Mouse (Mus musculus): ENCODE measurements around the gene Ccnd3. TPM values are rescaled to one million over a fixed set of nuclear protein-coding genes. Genes with fewer than 3 reads are reported as not detected.

The Ccnd3 gene
- polyA plus RNA-seq, 1 experiment from 2014 or later = 331 TPM

- H3K27ac ChIP-seq (ENCODE audit: low read length) = peak overlapping the region; percentile 72
- no peaks in the 10 kb centered on the region for H3K27me3 ChIP-seq (ENCODE audit: control insufficient read depth, insufficient read depth, low read depth, low read length)
- no peaks in the 10 kb centered on the region for H3K9me3 ChIP-seq (replicated peaks; ENCODE audit: control insufficient read depth, low read length)
- peaks cover 64% of the 10 kb centered on the region for H3K4me1 ChIP-seq (ENCODE audit: control insufficient read depth, low read depth, low read length)
- H3K4me2 ChIP-seq (ENCODE audit: low read depth, low read length) = no peak overlapping the region
- WGBS (ENCODE audit: insufficient replicate concordance) = 37% methylated on average over 10 of the region's 10 CpGs
- H3K4me3 ChIP-seq (ENCODE audit: low read depth, low read length) = no peak overlapping the region
- ATAC-seq (ENCODE audit: low read depth) = no peak
- H3K9ac ChIP-seq (ENCODE audit: low read depth, low read length) = peak overlapping the region; percentile 44
- no peaks in the 10 kb centered on the region for H3K36me3 ChIP-seq (ENCODE audit: control insufficient read depth, insufficient read depth)
Measured at GRCm38 (mm10) chr17:47527581-47528300, 22.9 kb downstream of the Ccnd3 start.

DNA sequence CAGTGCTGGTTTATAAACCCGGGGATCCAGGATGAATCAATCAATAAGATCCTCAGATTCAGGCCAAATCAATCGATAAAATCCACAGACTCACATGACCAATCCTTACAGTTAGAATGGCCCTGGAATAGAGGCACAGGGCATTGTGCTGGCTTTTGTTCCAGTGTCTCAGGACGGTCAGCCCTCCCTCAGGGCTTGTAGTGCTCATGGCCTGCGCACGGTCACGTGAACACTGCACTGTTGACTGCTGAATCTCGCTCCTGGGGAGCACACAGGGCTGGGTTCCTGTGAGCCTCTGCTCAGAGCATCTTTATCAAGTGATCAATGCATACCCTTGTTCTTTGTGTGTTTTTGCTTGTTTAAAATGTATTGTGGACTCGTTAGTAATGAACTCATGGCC is 24.1 kb downstream of the Ccnd3 start:
- Histone ChIP-seq H3K9me3 (replicated peaks; ENCODE audit: control insufficient read depth, low read length) (no peaks in the 10 kb centered on the region), H3K4me2 (ENCODE audit: low read depth, low read length) (no peak overlapping the region), H3K4me1 (ENCODE audit: control insufficient read depth, low read depth, low read length) (peaks cover 63% of the 10 kb centered on the region), H3K4me3 (ENCODE audit: low read depth, low read length) (no peak overlapping the region), H3K27ac (ENCODE audit: low read length) (no peak overlapping the region), H3K9ac (ENCODE audit: low read depth, low read length) (no peak overlapping the region), H3K27me3 (ENCODE audit: control insufficient read depth, insufficient read depth, low read depth, low read length) (no peaks in the 10 kb centered on the region), H3K36me3 (ENCODE audit: control insufficient read depth, insufficient read depth) (no peaks in the 10 kb centered on the region)
- 77% methylated on average over 8 of the region's 8 CpGs for WGBS (ENCODE audit: insufficient replicate concordance)
- no peak for ATAC-seq (ENCODE audit: low read depth)

DNA sequence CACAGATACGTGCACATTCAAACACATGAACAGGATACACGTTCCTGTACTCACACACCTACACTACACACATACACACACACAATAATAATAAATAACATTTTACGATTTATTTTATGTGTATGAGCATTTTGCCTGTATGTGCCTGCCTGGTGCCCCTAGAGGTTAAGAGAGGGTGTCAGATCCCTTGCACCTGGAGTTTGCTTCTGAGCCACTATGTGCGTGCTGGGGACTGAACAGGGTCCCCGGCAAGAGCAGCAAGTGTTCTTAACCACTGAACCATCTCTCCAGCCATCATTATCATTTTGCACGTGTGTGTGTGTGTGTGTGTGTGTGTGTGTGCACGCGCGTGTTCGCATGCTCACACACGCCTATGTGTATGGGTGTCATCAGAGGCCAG is 24.7 kb downstream of the Ccnd3 start:
- Histone ChIP-seq H3K27me3 (ENCODE audit: control insufficient read depth, insufficient read depth, low read depth, low read length) (no peaks in the 10 kb centered on the region), H3K9ac (ENCODE audit: low read depth, low read length) (no peak overlapping the region), H3K36me3 (ENCODE audit: control insufficient read depth, insufficient read depth) (no peaks in the 10 kb centered on the region), H3K27ac (ENCODE audit: low read length) (no peak overlapping the region), H3K9me3 (replicated peaks; ENCODE audit: control insufficient read depth, low read length) (no peaks in the 10 kb centered on the region), H3K4me1 (ENCODE audit: control insufficient read depth, low read depth, low read length) (peaks cover 62% of the 10 kb centered on the region), H3K4me2 (ENCODE audit: low read depth, low read length) (no peak overlapping the region), H3K4me3 (ENCODE audit: low read depth, low read length) (no peak overlapping the region)
- no peak for ATAC-seq (ENCODE audit: low read depth)
- 86% methylated on average over 11 of the region's 11 CpGs for WGBS (ENCODE audit: insufficient replicate concordance)

DNA sequence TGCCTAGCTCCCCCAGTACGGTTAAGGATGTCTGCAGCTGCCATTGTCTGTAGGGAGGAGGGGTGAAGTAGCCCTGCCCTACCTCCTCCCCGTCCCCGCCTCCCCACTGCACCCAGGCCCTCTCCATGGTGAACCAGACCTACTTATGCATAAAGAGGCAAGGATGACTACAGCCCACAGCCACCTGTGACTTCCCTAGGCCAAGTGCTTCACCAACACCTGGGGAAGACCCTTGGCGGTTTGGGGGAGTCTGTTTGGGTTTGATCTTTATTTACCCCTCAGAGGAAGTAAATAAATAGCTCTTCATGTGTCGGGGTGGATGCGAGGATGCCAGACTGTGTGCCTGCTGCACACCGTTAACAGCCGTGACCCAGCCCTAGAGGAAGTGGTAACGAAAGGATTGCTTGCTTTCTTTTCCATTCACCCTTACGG is 26.6 kb downstream of the Ccnd3 start:
- no peak overlapping the region for H3K4me3 ChIP-seq (ENCODE audit: low read depth, low read length)

DNA sequence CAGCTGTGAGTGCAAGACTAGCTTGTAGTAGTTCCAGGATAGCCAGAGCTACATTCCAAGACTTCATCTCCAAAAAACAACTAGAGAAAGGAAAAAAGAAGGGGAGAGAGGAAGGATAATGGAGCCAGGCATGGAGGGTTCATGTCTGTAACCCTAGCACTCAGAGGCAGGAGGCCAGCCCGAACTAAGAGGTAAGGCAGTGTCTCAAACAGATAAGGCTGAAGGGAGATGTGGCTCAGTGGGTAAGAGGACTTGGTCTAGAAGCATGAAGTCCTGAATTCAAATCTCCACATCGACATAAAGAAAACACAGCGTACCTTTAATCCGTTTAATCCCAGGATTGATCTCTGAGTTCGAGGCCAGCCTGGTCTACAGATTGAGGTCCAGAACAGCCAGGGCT is 27.5 kb downstream of the Ccnd3 start:
- H3K27me3 ChIP-seq (ENCODE audit: control insufficient read depth, insufficient read depth, low read depth, low read length) = no peaks in the 10 kb centered on the region
- no peaks in the 10 kb centered on the region for H3K36me3 ChIP-seq (ENCODE audit: control insufficient read depth, insufficient read depth)
- peak overlapping the region; percentile 33 for H3K4me2 ChIP-seq (ENCODE audit: low read depth, low read length)
- no peak overlapping the region for H3K4me3 ChIP-seq (ENCODE audit: low read depth, low read length)
- ATAC-seq (ENCODE audit: low read depth) = peak; percentile 20; the same call in 1 of the 2 replicates
- H3K9me3 ChIP-seq (replicated peaks; ENCODE audit: control insufficient read depth, low read length) = no peaks in the 10 kb centered on the region
- peaks cover 72% of the 10 kb centered on the region for H3K4me1 ChIP-seq (ENCODE audit: control insufficient read depth, low read depth, low read length)
- H3K9ac ChIP-seq (ENCODE audit: low read depth, low read length) = 0 out of 2 replicates have a peak overlapping the region, but pooled peaks have one; percentile 13
- 61% methylated on average over 5 of the region's 5 CpGs for WGBS (ENCODE audit: insufficient replicate concordance)
- H3K27ac ChIP-seq (ENCODE audit: low read length) = peak overlapping the region; percentile 61

More for the DNA sequence above, 26.6 kb downstream of the Ccnd3 start:
- Histone ChIP-seq H3K27me3 (ENCODE audit: control insufficient read depth, insufficient read depth, low read depth, low read length) (no peaks in the 10 kb centered on the region), H3K27ac (ENCODE audit: low read length) (peak overlapping the region; percentile 61), H3K36me3 (ENCODE audit: control insufficient read depth, insufficient read depth) (no peaks in the 10 kb centered on the region), H3K4me2 (ENCODE audit: low read depth, low read length) (no peak overlapping the region), H3K9me3 (replicated peaks; ENCODE audit: control insufficient read depth, low read length) (no peaks in the 10 kb centered on the region), H3K4me1 (ENCODE audit: control insufficient read depth, low read depth, low read length) (peaks cover 72% of the 10 kb centered on the region), H3K9ac (ENCODE audit: low read depth, low read length) (peak overlapping the region; percentile 12)
- WGBS (ENCODE audit: insufficient replicate concordance) = 56% methylated on average over 10 of the region's 10 CpGs
- ATAC-seq (ENCODE audit: low read depth) = no peak

DNA sequence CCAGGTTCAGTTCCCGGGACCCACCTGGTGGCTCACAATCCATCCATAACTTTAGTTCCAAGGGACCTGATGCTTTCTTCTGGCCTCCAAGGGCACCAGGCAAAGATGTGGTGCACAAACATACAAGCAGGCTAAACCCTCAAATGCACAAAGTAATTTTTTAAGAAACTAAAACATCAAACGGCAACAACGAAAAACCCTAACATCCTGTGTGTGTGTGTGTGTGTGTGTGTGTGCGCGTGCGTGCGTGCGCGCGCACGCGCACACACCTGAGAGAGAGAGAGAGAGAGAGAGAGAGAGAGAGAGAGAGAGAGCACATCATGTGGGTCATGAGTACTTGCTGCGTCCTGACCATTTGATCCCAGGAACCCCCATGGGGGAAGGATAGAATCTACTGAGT is 28.8 kb downstream of the Ccnd3 start:
- H3K4me1 ChIP-seq (ENCODE audit: control insufficient read depth, low read depth, low read length) = peaks cover 65% of the 10 kb centered on the region
- H3K9ac ChIP-seq (ENCODE audit: low read depth, low read length) = no peak overlapping the region
- no peak overlapping the region for H3K4me2 ChIP-seq (ENCODE audit: low read depth, low read length)
- H3K27me3 ChIP-seq (ENCODE audit: control insufficient read depth, insufficient read depth, low read depth, low read length) = no peaks in the 10 kb centered on the region
- 94% methylated on average over 13 of the region's 13 CpGs for WGBS (ENCODE audit: insufficient replicate concordance)
- no peak overlapping the region for H3K4me3 ChIP-seq (ENCODE audit: low read depth, low read length)
- no peaks in the 10 kb centered on the region for H3K9me3 ChIP-seq (replicated peaks; ENCODE audit: control insufficient read depth, low read length)
- no peak for ATAC-seq (ENCODE audit: low read depth)
- H3K27ac ChIP-seq (ENCODE audit: low read length) = peak overlapping the region; percentile 90
- H3K36me3 ChIP-seq (ENCODE audit: control insufficient read depth, insufficient read depth) = no peaks in the 10 kb centered on the region

GRCm38 (mm10) chr17:47535812-47536236 is 31.0 kb downstream of the Ccnd3 start:
- WGBS (ENCODE audit: insufficient replicate concordance) = 12% methylated on average over 9 of the region's 9 CpGs
- Histone ChIP-seq H3K9ac (ENCODE audit: low read depth, low read length) (peak overlapping the region; percentile 58), H3K36me3 (ENCODE audit: control insufficient read depth, insufficient read depth) (no peaks in the 10 kb centered on the region), H3K27ac (ENCODE audit: low read length) (peak overlapping the region; percentile 90), H3K4me1 (ENCODE audit: control insufficient read depth, low read depth, low read length) (peaks cover 73% of the 10 kb centered on the region), H3K27me3 (ENCODE audit: control insufficient read depth, insufficient read depth, low read depth, low read length) (no peaks in the 10 kb centered on the region), H3K4me3 (ENCODE audit: low read depth, low read length) (peak overlapping the region; percentile 19), H3K9me3 (replicated peaks; ENCODE audit: control insufficient read depth, low read length) (no peaks in the 10 kb centered on the region), H3K4me2 (ENCODE audit: low read depth, low read length) (peak overlapping the region; percentile 60)
- peak; percentile 89 for ATAC-seq (ENCODE audit: low read depth)

- ATAC-seq (ENCODE audit: low read depth) = peak; percentile 18; the same call in 1 of the 2 replicates
- no peak overlapping the region for H3K4me3 ChIP-seq (ENCODE audit: low read depth, low read length)
- H3K4me2 ChIP-seq (ENCODE audit: low read depth, low read length) = no peak overlapping the region
- no peaks in the 10 kb centered on the region for H3K36me3 ChIP-seq (ENCODE audit: control insufficient read depth, insufficient read depth)
- no peak overlapping the region for H3K9ac ChIP-seq (ENCODE audit: low read depth, low read length)
- H3K27me3 ChIP-seq (ENCODE audit: control insufficient read depth, insufficient read depth, low read depth, low read length) = no peaks in the 10 kb centered on the region
- peaks cover 72% of the 10 kb centered on the region for H3K4me1 ChIP-seq (ENCODE audit: control insufficient read depth, low read depth, low read length)
- H3K9me3 ChIP-seq (replicated peaks; ENCODE audit: control insufficient read depth, low read length) = no peaks in the 10 kb centered on the region
- H3K27ac ChIP-seq (ENCODE audit: low read length) = peak overlapping the region; percentile 58
- WGBS (ENCODE audit: insufficient replicate concordance) = 80% methylated on average over 3 of the region's 3 CpGs
Measured at GRCm38 (mm10) chr17:47538049-47538448, 33.2 kb downstream of the Ccnd3 start.

DNA sequence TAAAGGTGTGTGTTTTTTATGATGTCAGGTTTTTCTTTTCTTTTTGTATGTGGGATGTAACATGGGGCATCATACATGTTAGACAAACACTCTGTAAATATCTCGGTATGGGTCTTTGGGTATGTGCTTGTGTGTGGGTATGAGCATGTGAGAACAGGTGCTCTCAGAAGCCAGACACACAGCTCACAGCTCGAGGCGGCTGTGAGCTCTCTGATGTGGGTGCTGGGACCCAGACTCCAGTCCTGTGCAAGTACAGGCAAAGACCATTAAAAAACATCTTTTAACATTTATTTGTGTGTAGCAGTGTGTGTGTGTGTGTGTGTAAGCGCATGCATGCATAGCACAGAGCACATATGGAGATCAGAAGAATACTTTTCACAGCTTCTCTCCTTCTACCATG is 34.3 kb downstream of the Ccnd3 start:
- Histone ChIP-seq H3K9ac (ENCODE audit: low read depth, low read length) (peak overlapping the region; percentile 13; the same call in 1 of the 2 replicates), H3K27ac (ENCODE audit: low read length) (peak overlapping the region; percentile 70), H3K9me3 (replicated peaks; ENCODE audit: control insufficient read depth, low read length) (no peaks in the 10 kb centered on the region), H3K4me2 (ENCODE audit: low read depth, low read length) (no peak overlapping the region), H3K4me3 (ENCODE audit: low read depth, low read length) (no peak overlapping the region), H3K4me1 (ENCODE audit: control insufficient read depth, low read depth, low read length) (peaks cover 68% of the 10 kb centered on the region), H3K36me3 (ENCODE audit: control insufficient read depth, insufficient read depth) (no peaks in the 10 kb centered on the region), H3K27me3 (ENCODE audit: control insufficient read depth, insufficient read depth, low read depth, low read length) (no peaks in the 10 kb centered on the region)
- no peak for ATAC-seq (ENCODE audit: low read depth)
- 80% methylated on average over 4 of the region's 4 CpGs for WGBS (ENCODE audit: insufficient replicate concordance)
